ENCODE assay signal across 18 mouse cellular contexts in the genomic region with DNA sequence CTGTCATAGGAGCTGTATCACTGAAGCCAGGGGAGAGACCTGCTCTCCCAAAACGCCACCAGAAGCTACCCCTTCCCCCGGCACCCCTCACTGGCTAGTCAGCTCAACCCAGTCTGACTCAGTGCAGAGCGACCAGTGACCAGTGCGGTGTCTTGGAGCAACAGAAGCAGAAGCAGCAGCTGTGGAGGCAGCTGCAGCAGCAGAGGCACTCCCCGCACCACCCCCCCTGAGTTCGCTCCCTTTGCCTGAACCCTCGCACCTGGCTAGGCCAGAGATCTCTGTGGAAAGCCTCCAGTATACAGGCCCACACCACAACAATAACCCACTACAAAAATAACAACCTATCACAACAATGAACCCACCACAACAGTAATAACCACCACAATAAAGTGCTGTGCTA. TPM values are rescaled to one million over a fixed set of nuclear protein-coding genes. Genes with fewer than 3 reads are reported as not detected.
DNase-seq lines count a peak whose midpoint lies in the region; ATAC-seq and TF ChIP-seq lines count a peak whose summit lies in the region.
"Had no signal": no experiment of that assay in that cellular context is flagged by ENCODE, and none has a peak within 500 bp of the region (broad histone marks: within the 10 kb centered on the region; RNA-seq: fewer than 3 reads in every experiment).

No protein-coding gene starts in this region.

- H3K9ac ChIP-seq in CH12.LX (ENCODE audit: insufficient read depth, low read depth) = no peak overlapping the region
- H3K9ac ChIP-seq in intestine, embryonic 16.5 days (ENCODE audit: low read depth, low read length) = no peak overlapping the region
- no peak overlapping the region for H3K9ac ChIP-seq in hindbrain, embryonic 14.5 days
- H3K9ac ChIP-seq: embryonic facial prominence, embryonic 12.5 days; forebrain, embryonic 13.5 days had no signal

- in situ Hi-C loops in CH12.LX (cut with MboI; ENCODE audit: low pct_ligation_motif_present, low pct_unique_long_range_greater_than_20kb, low sequenced_read_pairs) = no loop called here

- no peak overlapping the region for H3K4me2 ChIP-seq in CH12.LX (ENCODE audit: insufficient read depth, low read depth, poor library complexity, severe bottlenecking)
- H3K4me2 ChIP-seq in intestine, embryonic 16.5 days (ENCODE audit: low read depth, low read length) = no peak overlapping the region
- no peak overlapping the region for H3K4me2 ChIP-seq in hindbrain, embryonic 14.5 days (replicated peaks)
- H3K4me2 ChIP-seq: embryonic facial prominence, embryonic 12.5 days; forebrain, embryonic 13.5 days had no signal

- no peaks in the 10 kb centered on the region for H3K27me3 ChIP-seq in heart, embryonic 10.5 days (ENCODE audit: insufficient read depth, poor library complexity, severe bottlenecking)
- H3K27me3 ChIP-seq in CH12.LX (replicated peaks) = no peaks in the 10 kb centered on the region
- no peaks in the 10 kb centered on the region for H3K27me3 ChIP-seq in intestine, embryonic 16.5 days (replicated peaks; ENCODE audit: control insufficient read depth, insufficient read depth, low read length)
- H3K27me3 ChIP-seq in thymus, adult 2 months (ENCODE audit: control insufficient read depth, insufficient read depth, low read length) = no peaks in the 10 kb centered on the region
- H3K27me3 ChIP-seq in hindbrain, embryonic 14.5 days (ENCODE audit: control insufficient read depth, insufficient read depth, low read length) = no peaks in the 10 kb centered on the region
- H3K27me3 ChIP-seq: embryonic facial prominence, embryonic 12.5 days; forebrain, embryonic 13.5 days had no signal

- WGBS in heart, embryonic 10.5 days = 58% methylated on average over 7 of the region's 7 CpGs
- WGBS in intestine, embryonic 16.5 days = 70% methylated on average over 7 of the region's 7 CpGs
- WGBS in thymus, adult 2 months = 3% methylated on average over 7 of the region's 7 CpGs
- WGBS in hindbrain, embryonic 14.5 days = 71% methylated on average over 7 of the region's 7 CpGs

- TF ChIP-seq EP300 in CH12.LX (IDR thresholded peaks at IDR 0.05; ENCODE audit: low read length) = peak; percentile 40; the same call in 1 of the 2 replicates

- TF ChIP-seq POLR2A in CH12.LX (IDR thresholded peaks at IDR 0.05; ENCODE audit: low read depth, low read length) = no peak
- TF ChIP-seq POLR2A in thymus, adult 2 months (IDR thresholded peaks at IDR 0.05; ENCODE audit: control insufficient read depth, extremely low read depth, insufficient read depth, low read length, poor library complexity) = 0 out of 2 replicates have a peak, but pooled peaks have one; percentile 27

- no peaks in the 10 kb centered on the region for H3K9me3 ChIP-seq in heart, embryonic 10.5 days
- no peaks in the 10 kb centered on the region for H3K9me3 ChIP-seq in CH12.LX (replicated peaks; ENCODE audit: low read length)
- no peaks in the 10 kb centered on the region for H3K9me3 ChIP-seq in intestine, embryonic 16.5 days (ENCODE audit: control insufficient read depth, low read length)
- no peaks in the 10 kb centered on the region for H3K9me3 ChIP-seq in hindbrain, embryonic 14.5 days (ENCODE audit: control insufficient read depth, low read length)
- H3K9me3 ChIP-seq: embryonic facial prominence, embryonic 12.5 days; forebrain, embryonic 13.5 days had no signal

- H3K79me2 ChIP-seq in CH12.LX (replicated peaks; ENCODE audit: control insufficient read depth, extremely low read depth, insufficient read depth, poor library complexity, severe bottlenecking) = no peaks in the 10 kb centered on the region

- no peaks in the 10 kb centered on the region for H3K36me3 ChIP-seq in heart, embryonic 10.5 days
- no peaks in the 10 kb centered on the region for H3K36me3 ChIP-seq in CH12.LX (replicated peaks in 1 of 2; ENCODE audit: control insufficient read depth in 1 of 2, insufficient read depth in 1 of 2, low read length in 1 of 2)
- no peaks in the 10 kb centered on the region for H3K36me3 ChIP-seq in intestine, embryonic 16.5 days (ENCODE audit: control insufficient read depth, insufficient read depth, low read length)
- H3K36me3 ChIP-seq in thymus, adult 2 months (ENCODE audit: control insufficient read depth, insufficient read depth, low read length) = no peaks in the 10 kb centered on the region
- H3K36me3 ChIP-seq in hindbrain, embryonic 14.5 days (replicated peaks; ENCODE audit: control insufficient read depth, insufficient read depth) = no peaks in the 10 kb centered on the region
- H3K36me3 ChIP-seq: embryonic facial prominence, embryonic 12.5 days had no signal

- peak; percentile 96 for DNase-seq in heart, adult 11 months
- DNase-seq in heart, embryonic 10.5 days (ENCODE audit: low spot score) = no peak
- DNase-seq in CH12.LX (ENCODE audit: extremely low read depth) = peak; percentile 53
- DNase-seq in thymus, adult 2 months = peak; percentile 78
- no peak for DNase-seq in hindbrain, embryonic 14.5 days (ENCODE audit: low spot score)
- DNase-seq in lung, postnatal 14 days = no peak
- no peak for DNase-seq in Muller cell, postnatal 12 days (ENCODE audit: inconsistent ontology term)
- DNase-seq: cerebellum, adult 9-11 months; heart, postnatal 10 days; kidney, postnatal 25 days; right cerebral cortex, postnatal 25 days had no signal

- H3K4me3 ChIP-seq in heart, embryonic 10.5 days = no peak overlapping the region
- H3K4me3 ChIP-seq in CH12.LX (replicated peaks in 1 of 3; ENCODE audit: low read depth in 2 of 3, low read length in 2 of 3, poor library complexity in 1 of 3) = no peak overlapping the region
- no peak overlapping the region for H3K4me3 ChIP-seq in intestine, embryonic 16.5 days (ENCODE audit: low read length)
- H3K4me3 ChIP-seq in thymus, adult 2 months (ENCODE audit: control insufficient read depth, insufficient read depth, low read length) = no peak overlapping the region
- no peak overlapping the region for H3K4me3 ChIP-seq in hindbrain, embryonic 14.5 days (replicated peaks; ENCODE audit: low read length)
- H3K4me3 ChIP-seq: embryonic facial prominence, embryonic 12.5 days; forebrain, embryonic 13.5 days had no signal

- H3K27ac ChIP-seq in heart, embryonic 10.5 days = no peak overlapping the region
- no peak overlapping the region for H3K27ac ChIP-seq in CH12.LX (ENCODE audit: insufficient read depth, low read depth)
- H3K27ac ChIP-seq in intestine, embryonic 16.5 days (ENCODE audit: low read length) = no peak overlapping the region
- peak overlapping the region; percentile 60; the same call in 1 of the 2 replicates for H3K27ac ChIP-seq in thymus, adult 2 months (ENCODE audit: control insufficient read depth, insufficient read depth, low read length)
- no peak overlapping the region for H3K27ac ChIP-seq in hindbrain, embryonic 14.5 days
- H3K27ac ChIP-seq: embryonic facial prominence, embryonic 12.5 days; forebrain, embryonic 13.5 days had no signal

- ATAC-seq in intestine, embryonic 16.5 days = peak; percentile 29; the same call in 1 of the 2 replicates
- no peak for ATAC-seq in hindbrain, embryonic 14.5 days (ENCODE audit: low FRiP score)
- ATAC-seq: forebrain, embryonic 13.5 days had no signal

- no peaks in the 10 kb centered on the region for H3K4me1 ChIP-seq in heart, embryonic 10.5 days
- H3K4me1 ChIP-seq in CH12.LX (ENCODE audit: control insufficient read depth in 1 of 2, insufficient read depth in 2 of 2) = peaks cover 6 to 57% of the 10 kb centered on the region in 2 experiments
- H3K4me1 ChIP-seq in intestine, embryonic 16.5 days (ENCODE audit: control insufficient read depth, insufficient read depth, low read length) = peaks cover 8% of the 10 kb centered on the region; the same call in 1 of the 2 replicates
- peaks cover 41% of the 10 kb centered on the region for H3K4me1 ChIP-seq in thymus, adult 2 months (replicated peaks; ENCODE audit: control insufficient read depth, insufficient read depth, low read length)
- no peaks in the 10 kb centered on the region for H3K4me1 ChIP-seq in hindbrain, embryonic 14.5 days (replicated peaks; ENCODE audit: control insufficient read depth, insufficient read depth, low read length)
- H3K4me1 ChIP-seq: embryonic facial prominence, embryonic 12.5 days; forebrain, embryonic 13.5 days had no signal

- no peak for TF ChIP-seq CTCF in CH12.LX (conservative IDR thresholded peaks at IDR 0.05 in 1 of 2, IDR thresholded peaks at IDR 0.05 in 1 of 2; ENCODE audit: low read depth in 2 of 2, low read length in 2 of 2)
- 0 out of 2 replicates have a peak, but pooled peaks have one; percentile 25 for TF ChIP-seq CTCF in thymus, adult 2 months (IDR thresholded peaks at IDR 0.05; ENCODE audit: borderline replicate concordance, control insufficient read depth, extremely low read depth, insufficient read depth, low read length, poor library complexity)

- TF ChIP-seq RAD21 in CH12.LX (IDR thresholded peaks at IDR 0.05; ENCODE audit: low read depth, low read length) = no peak

- dilution Hi-C loops in CH12.LX (cut with MboI; ENCODE audit: extremely low pct_ligation_motif_present, extremely low pct_unique_long_range_greater_than_20kb, low sequenced_read_pairs) = no loop called here

RNA-seq across cellular contexts. Expression of a gene that starts 3.9 kb away (rescaled TPM):
- 0.06 and 0.25 TPM in 2 replicates for polyA plus RNA-seq in heart, embryonic 10.5 days (2016; fragmentation: Nextera tagmentation; extraction: Ambion mirVana)
- 0.13 TPM in 2 replicates for total RNA-seq in CH12.LX (2012; rRNA removed)
- total RNA-seq in CH12.LX (2014; rRNA removed) = 0.48 and 0.50 TPM in 2 replicates
- polyA plus RNA-seq in CH12.LX (2012; ENCODE audit: insufficient read length, low read depth) = 1.1 TPM in 2 replicates
- polyA plus RNA-seq in intestine, embryonic 16.5 days (2015; fragmentation: Nextera tagmentation; extraction: Ambion mirVana) = 2.4 and 2.5 TPM in 2 replicates
- 7.9 and 9.6 TPM in 2 replicates for polyA plus RNA-seq in thymus, adult 2 months (2012; rRNA removed)
- polyA plus RNA-seq in hindbrain, embryonic 14.5 days (2014; fragmentation: Nextera tagmentation; extraction: Ambion mirVana) = 0.60 and 0.88 TPM in 2 replicates

RNA-seq across cellular contexts. Expression of a gene that starts 3.9 kb away (rescaled TPM):
- 0.09 TPM in 1 of 2 replicates, not detected in the other for polyA plus RNA-seq in heart, embryonic 10.5 days (2016; fragmentation: Nextera tagmentation; extraction: Ambion mirVana)
- not detected in 2 replicates for total RNA-seq in CH12.LX (2012; rRNA removed)
- not detected in 2 replicates for total RNA-seq in CH12.LX (2014; rRNA removed)
- not detected in 2 replicates for polyA plus RNA-seq in CH12.LX (2012; ENCODE audit: insufficient read length, low read depth)
- not detected in 2 replicates for polyA plus RNA-seq in intestine, embryonic 16.5 days (2015; fragmentation: Nextera tagmentation; extraction: Ambion mirVana)
- polyA plus RNA-seq in thymus, adult 2 months (2012; rRNA removed) = 0.03 TPM in 1 of 2 replicates, not detected in the other
- polyA plus RNA-seq in hindbrain, embryonic 14.5 days (2014; fragmentation: Nextera tagmentation; extraction: Ambion mirVana) = not detected in 2 replicates
- total RNA-seq: heart, postnatal 10 days; layer of hippocampus, postnatal 25 days; midbrain, postnatal 0 days had no signal
- polyA plus RNA-seq: embryonic facial prominence, embryonic 12.5 days; forebrain, embryonic 13.5 days; gonadal fat pad, adult 2 months; lung, embryonic 16.5 days; midbrain, postnatal 0 days had no signal

RNA-seq across cellular contexts. Expression of a gene that starts 54.8 kb away (rescaled TPM):
- 0.40 and 1.2 TPM in 2 replicates for polyA plus RNA-seq in heart, embryonic 10.5 days (2016; fragmentation: Nextera tagmentation; extraction: Ambion mirVana)
- total RNA-seq in CH12.LX (2012; rRNA removed) = 0.13 TPM in 1 of 2 replicates, not detected in the other
- not detected in 2 replicates for total RNA-seq in CH12.LX (2014; rRNA removed)
- polyA plus RNA-seq in CH12.LX (2012; ENCODE audit: insufficient read length, low read depth) = not detected in 2 replicates
- 0.38 and 0.60 TPM in 2 replicates for polyA plus RNA-seq in intestine, embryonic 16.5 days (2015; fragmentation: Nextera tagmentation; extraction: Ambion mirVana)
- polyA plus RNA-seq in thymus, adult 2 months (2012; rRNA removed) = 1.4 and 13.4 TPM in 2 replicates
- polyA plus RNA-seq in hindbrain, embryonic 14.5 days (2014; fragmentation: Nextera tagmentation; extraction: Ambion mirVana) = not detected in 2 replicates
- polyA plus RNA-seq: forebrain, embryonic 13.5 days; midbrain, postnatal 0 days had no signal

Comparison
In these comparisons a context has a peak if more than half of its experiments do, and no peak if none do; other contexts are left out.
1. DNase-seq: peak in heart, adult 11 months (single experiment), CH12.LX (single experiment) and thymus, adult 2 months (single experiment); none in heart, embryonic 10.5 days (single experiment), hindbrain, embryonic 14.5 days (single experiment), lung, postnatal 14 days (single experiment) and Muller cell, postnatal 12 days (single experiment).